Mouse (Mus musculus): ENCODE measurements at regions not wholly inside any gene's neighbourhood (a gene's known extent, or its start where the extent isn't known, plus 50 kb on each side); places are given as distances from the start of the nearest gene placed in this dataset.
"Not testable (repeated sequence)": the region's sequence is repeated elsewhere in the genome, so short reads cannot be mapped to it uniquely, and the experiment has no call there.

DNA sequence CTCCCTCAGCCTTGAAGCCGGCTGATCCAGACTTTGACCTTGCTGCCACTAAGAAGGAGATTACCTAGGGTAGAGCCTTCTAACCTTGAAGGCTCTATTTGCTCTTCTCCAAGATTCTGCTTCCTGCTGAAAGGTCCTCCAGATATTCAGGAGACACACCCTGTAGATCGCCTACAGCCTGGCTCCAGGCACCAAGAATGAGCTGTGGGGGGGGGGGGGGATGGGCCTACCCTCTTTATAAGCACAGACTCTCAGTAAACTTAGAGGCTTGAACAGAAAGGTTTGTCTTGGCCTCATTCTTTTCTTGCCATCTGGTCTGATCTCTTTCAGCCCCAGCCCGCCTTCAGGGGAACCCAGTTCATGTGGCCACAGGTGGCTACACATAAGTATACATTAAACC lies 342.5 kb upstream of the Sema3a start:
- dilution Hi-C loops (cut with MboI; ENCODE audit: extremely low pct_ligation_motif_present, extremely low pct_unique_long_range_greater_than_20kb, low sequenced_read_pairs), result no loop called here
- no peaks in the 10 kb centered on the region for H3K36me3 ChIP-seq (replicated peaks in 1 of 2; ENCODE audit: control insufficient read depth in 1 of 2, insufficient read depth in 1 of 2, low read length in 1 of 2)
- no peak for DNase-seq (ENCODE audit: extremely low read depth)

DNA sequence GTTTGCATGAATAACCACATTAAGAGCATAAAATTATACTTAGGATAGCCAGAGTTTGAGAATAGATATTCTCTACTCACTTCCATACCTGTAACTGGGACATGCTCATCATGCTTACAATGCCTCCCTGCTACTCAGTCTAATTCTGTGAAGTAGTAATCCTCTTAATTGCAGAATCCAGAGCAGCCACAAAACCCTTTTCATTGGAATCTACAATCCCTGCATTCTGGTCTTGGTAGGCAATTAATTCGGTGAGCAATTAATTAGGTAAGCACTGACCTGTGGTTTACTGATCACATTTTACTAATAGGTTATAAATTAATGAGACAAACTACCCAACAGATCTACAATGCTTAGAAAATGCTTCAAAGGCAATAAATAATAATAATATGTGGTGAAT lies 316.5 kb upstream of the Sema3a start:
- no peak overlapping the region for H3K4me2 ChIP-seq (ENCODE audit: insufficient read depth, low read depth, poor library complexity, severe bottlenecking)
- peaks cover 17% of the 10 kb centered on the region for H3K9me3 ChIP-seq (replicated peaks; ENCODE audit: low read length)
- H3K4me3 ChIP-seq (replicated peaks in 1 of 3; ENCODE audit: low read depth in 2 of 3, low read length in 2 of 3, poor library complexity in 1 of 3), result no peak overlapping the region
- no peaks in the 10 kb centered on the region for H3K36me3 ChIP-seq (replicated peaks in 1 of 2; ENCODE audit: control insufficient read depth in 1 of 2, insufficient read depth in 1 of 2, low read length in 1 of 2)
- DNase-seq (ENCODE audit: extremely low read depth), result no peak
- no peak for TF ChIP-seq ETS1 (conservative IDR thresholded peaks at IDR 0.05; ENCODE audit: low read depth, low read length)
- TF ChIP-seq KAT2A (IDR thresholded peaks at IDR 0.05; ENCODE audit: insufficient replicate concordance, low read length), result no peak
- H3K27ac ChIP-seq (ENCODE audit: insufficient read depth, low read depth), result no peak overlapping the region
- dilution Hi-C loops (cut with MboI; ENCODE audit: extremely low pct_ligation_motif_present, extremely low pct_unique_long_range_greater_than_20kb, low sequenced_read_pairs) (no loop called here), in situ Hi-C loops (cut with MboI; ENCODE audit: low pct_ligation_motif_present, low pct_unique_long_range_greater_than_20kb, low sequenced_read_pairs) (no loop called here)
- no peaks in the 10 kb centered on the region for H3K4me1 ChIP-seq (ENCODE audit: control insufficient read depth in 1 of 2, insufficient read depth in 2 of 2)
- H3K79me2 ChIP-seq (replicated peaks; ENCODE audit: control insufficient read depth, extremely low read depth, insufficient read depth, poor library complexity, severe bottlenecking), result no peaks in the 10 kb centered on the region
- no peaks in the 10 kb centered on the region for H3K27me3 ChIP-seq (replicated peaks)
- no peak overlapping the region for H3K9ac ChIP-seq (ENCODE audit: insufficient read depth, low read depth)

More for the DNA sequence above, 342.5 kb upstream of the Sema3a start:
- Histone ChIP-seq H3K4me1 (ENCODE audit: control insufficient read depth in 1 of 2, insufficient read depth in 2 of 2) (no peaks in the 10 kb centered on the region), H3K79me2 (replicated peaks; ENCODE audit: control insufficient read depth, extremely low read depth, insufficient read depth, poor library complexity, severe bottlenecking) (no peaks in the 10 kb centered on the region), H3K4me3 (replicated peaks in 1 of 3; ENCODE audit: low read depth in 2 of 3, low read length in 2 of 3, poor library complexity in 1 of 3) (no peak overlapping the region), H3K9me3 (replicated peaks; ENCODE audit: low read length) (no peaks in the 10 kb centered on the region), H3K4me2 (ENCODE audit: insufficient read depth, low read depth, poor library complexity, severe bottlenecking) (no peak overlapping the region), H3K9ac (ENCODE audit: insufficient read depth, low read depth) (no peak overlapping the region), H3K27ac (ENCODE audit: insufficient read depth, low read depth) (no peak overlapping the region), H3K27me3 (replicated peaks) (no peaks in the 10 kb centered on the region)
- TF ChIP-seq SIN3A (IDR thresholded peaks at IDR 0.05; ENCODE audit: low read length), result no peak
- no peak for TF ChIP-seq UBTF (IDR thresholded peaks at IDR 0.05; ENCODE audit: low read depth, low read length)
- no peak for TF ChIP-seq POLR2A (IDR thresholded peaks at IDR 0.05; ENCODE audit: low read depth, low read length)
- TF ChIP-seq CHD2 (IDR thresholded peaks at IDR 0.05; ENCODE audit: low read length), result no peak
- no peak for TF ChIP-seq CHD1 (IDR thresholded peaks at IDR 0.05; ENCODE audit: low read depth, low read length)
- TF ChIP-seq USF1 (IDR thresholded peaks at IDR 0.05; ENCODE audit: low read depth, low read length), result no peak
- no peak for TF ChIP-seq MAZ (IDR thresholded peaks at IDR 0.05; ENCODE audit: low read depth, low read length)
- no peak for TF ChIP-seq USF2 (conservative IDR thresholded peaks at IDR 0.05; ENCODE audit: low read depth, low read length)
- TF ChIP-seq ETS1 (conservative IDR thresholded peaks at IDR 0.05; ENCODE audit: low read depth, low read length), result no peak
- no peak for TF ChIP-seq E2F4 (IDR thresholded peaks at IDR 0.05; ENCODE audit: insufficient replicate concordance, low read depth, low read length)
- in situ Hi-C loops (cut with MboI; ENCODE audit: low pct_ligation_motif_present, low pct_unique_long_range_greater_than_20kb, low sequenced_read_pairs), result no loop called here

DNA sequence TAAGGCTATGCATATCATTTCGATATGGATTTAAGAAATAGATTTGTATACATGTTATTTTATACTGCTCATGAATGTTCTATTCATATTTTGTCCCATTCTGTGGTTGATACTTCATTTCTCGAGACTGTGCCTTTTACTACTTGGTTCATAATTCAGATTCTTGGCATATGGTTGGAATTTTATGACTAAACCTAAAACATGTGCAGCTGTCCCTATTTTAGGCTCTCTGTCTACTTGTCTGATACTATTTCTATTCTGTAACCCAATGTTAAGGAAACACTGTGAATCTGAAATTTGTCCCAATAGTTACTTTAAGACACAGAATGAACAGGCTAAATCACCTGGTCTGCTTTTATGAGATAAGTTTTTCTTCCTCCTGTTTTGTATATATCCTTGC lies 315.3 kb upstream of the Sema3a start:
- no peak overlapping the region for H3K4me2 ChIP-seq (ENCODE audit: insufficient read depth, low read depth, poor library complexity, severe bottlenecking)
- H3K79me2 ChIP-seq (replicated peaks; ENCODE audit: control insufficient read depth, extremely low read depth, insufficient read depth, poor library complexity, severe bottlenecking), result no peaks in the 10 kb centered on the region
- TF ChIP-seq BHLHE40 (IDR thresholded peaks at IDR 0.05; ENCODE audit: low read depth, low read length), result no peak
- TF ChIP-seq HCFC1 (IDR thresholded peaks at IDR 0.05; ENCODE audit: low read depth, low read length), result no peak
- no peak for TF ChIP-seq JUN (IDR thresholded peaks at IDR 0.05; ENCODE audit: insufficient read depth, low read depth, low read length)
- no peak for TF ChIP-seq KAT2A (IDR thresholded peaks at IDR 0.05; ENCODE audit: insufficient replicate concordance, low read length)
- H3K9me3 ChIP-seq (replicated peaks; ENCODE audit: low read length), result peaks cover 15% of the 10 kb centered on the region
- H3K27ac ChIP-seq (ENCODE audit: insufficient read depth, low read depth), result no peak overlapping the region
- H3K36me3 ChIP-seq (replicated peaks in 1 of 2; ENCODE audit: control insufficient read depth in 1 of 2, insufficient read depth in 1 of 2, low read length in 1 of 2), result no peaks in the 10 kb centered on the region
- no peak overlapping the region for H3K9ac ChIP-seq (ENCODE audit: insufficient read depth, low read depth)
- dilution Hi-C loops (cut with MboI; ENCODE audit: extremely low pct_ligation_motif_present, extremely low pct_unique_long_range_greater_than_20kb, low sequenced_read_pairs), result no loop called here
- no peaks in the 10 kb centered on the region for H3K27me3 ChIP-seq (replicated peaks)
- no peak overlapping the region for H3K4me3 ChIP-seq (replicated peaks in 1 of 3; ENCODE audit: low read depth in 2 of 3, low read length in 2 of 3, poor library complexity in 1 of 3)
- H3K4me1 ChIP-seq (ENCODE audit: control insufficient read depth in 1 of 2, insufficient read depth in 2 of 2), result no peaks in the 10 kb centered on the region
- DNase-seq (ENCODE audit: extremely low read depth), result no peak
- in situ Hi-C loops (cut with MboI; ENCODE audit: low pct_ligation_motif_present, low pct_unique_long_range_greater_than_20kb, low sequenced_read_pairs), result no loop called here

DNA sequence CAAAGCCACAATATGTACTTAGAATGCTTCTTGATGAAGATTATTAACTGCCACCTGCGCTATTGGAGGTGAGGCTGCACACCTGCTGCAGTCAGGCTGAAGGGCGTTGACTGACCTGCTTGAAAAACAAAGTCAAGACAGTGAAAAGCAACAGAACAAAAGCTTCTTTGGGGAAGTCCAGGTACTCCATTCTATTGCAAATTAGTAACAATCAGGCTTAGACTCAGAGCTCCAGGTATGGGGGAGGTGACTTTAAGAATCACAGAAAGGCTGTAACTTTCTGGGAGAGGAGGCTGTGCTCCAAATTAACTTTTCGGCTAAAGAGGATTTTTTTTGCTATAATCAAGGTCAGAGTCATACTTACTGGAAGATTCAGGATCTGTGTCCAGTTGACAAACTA lies 278.0 kb upstream of the Sema3a start:
- H3K27ac ChIP-seq (ENCODE audit: insufficient read depth, low read depth); H3K36me3 ChIP-seq (replicated peaks in 1 of 2; ENCODE audit: control insufficient read depth in 1 of 2, insufficient read depth in 1 of 2, low read length in 1 of 2); H3K9ac ChIP-seq (ENCODE audit: insufficient read depth, low read depth); DNase-seq (ENCODE audit: extremely low read depth); H3K4me1 ChIP-seq (ENCODE audit: control insufficient read depth in 1 of 2, insufficient read depth in 2 of 2); in situ Hi-C loops (cut with MboI; ENCODE audit: low pct_ligation_motif_present, low pct_unique_long_range_greater_than_20kb, low sequenced_read_pairs); H3K9me3 ChIP-seq (replicated peaks; ENCODE audit: low read length); H3K4me3 ChIP-seq (replicated peaks in 1 of 3; ENCODE audit: low read depth in 2 of 3, low read length in 2 of 3, poor library complexity in 1 of 3); H3K27me3 ChIP-seq (replicated peaks); H3K4me2 ChIP-seq (ENCODE audit: insufficient read depth, low read depth, poor library complexity, severe bottlenecking); dilution Hi-C loops (cut with MboI; ENCODE audit: extremely low pct_ligation_motif_present, extremely low pct_unique_long_range_greater_than_20kb, low sequenced_read_pairs); H3K79me2 ChIP-seq (replicated peaks; ENCODE audit: control insufficient read depth, extremely low read depth, insufficient read depth, poor library complexity, severe bottlenecking): not testable (repeated sequence)

Measured in CH12.LX (cell line).